In the genomic region with DNA sequence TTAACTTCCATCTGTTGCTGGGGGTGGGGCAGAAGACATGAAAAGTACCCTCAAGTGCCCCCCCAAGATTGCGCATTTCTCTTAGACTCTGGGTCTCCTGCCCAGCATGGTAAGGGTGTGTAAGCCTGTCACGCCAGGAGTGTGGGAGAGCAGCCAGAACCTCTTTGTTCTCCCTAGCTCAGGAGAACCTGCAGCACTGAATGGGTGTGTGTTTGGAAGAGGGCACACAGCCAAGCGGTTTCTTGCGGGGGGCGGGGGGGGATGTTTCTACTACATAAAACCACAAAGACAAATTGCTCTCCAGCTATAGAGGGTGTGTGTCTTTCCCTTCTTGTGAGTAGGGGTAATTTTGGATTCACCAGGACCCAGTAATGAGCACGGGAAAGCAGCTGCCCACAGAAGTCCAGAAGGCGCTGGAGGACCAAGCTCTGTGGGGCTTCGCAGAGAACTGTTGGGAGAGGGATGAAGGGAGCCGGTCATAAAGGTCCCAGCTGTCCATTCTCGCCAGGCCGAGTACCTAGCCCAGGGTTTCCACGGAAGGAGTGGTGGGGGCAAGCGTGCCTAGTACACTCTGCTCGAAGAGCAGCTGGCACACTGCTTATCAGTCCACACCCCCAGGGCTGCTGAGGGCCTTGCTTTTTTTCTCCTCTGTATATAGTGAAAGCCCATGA, we compare ENCODE assay signal across 8 mouse cellular contexts. TPM values are rescaled to one million over a fixed set of nuclear protein-coding genes. Genes with fewer than 3 reads are reported as not detected.
DNase-seq lines count a peak whose midpoint lies in the region; ATAC-seq and TF ChIP-seq lines count a peak whose summit lies in the region.

No protein-coding gene starts in this region.

- TF ChIP-seq EP300 in lung, postnatal 0 days (IDR thresholded peaks at IDR 0.05) = peak; percentile 69

- WGBS in hindbrain, embryonic 13.5 days = 32% methylated on average over 14 of the region's 14 CpGs
- 17% methylated on average over 14 of the region's 14 CpGs for WGBS in lung, postnatal 0 days
- 32% methylated on average over 14 of the region's 14 CpGs for WGBS in stomach, embryonic 15.5 days

- H3K4me1 ChIP-seq in hindbrain, embryonic 13.5 days (replicated peaks) = peaks cover 79% of the 10 kb centered on the region
- peaks cover 77% of the 10 kb centered on the region for H3K4me1 ChIP-seq in lung, postnatal 0 days (ENCODE audit: insufficient read depth, low read depth, low read length)
- H3K4me1 ChIP-seq in stomach, embryonic 15.5 days = peaks cover 75% of the 10 kb centered on the region

- H3K9ac ChIP-seq in hindbrain, embryonic 13.5 days = peak overlapping the region; percentile 19
- H3K9ac ChIP-seq in lung, postnatal 0 days (replicated peaks; ENCODE audit: low read depth) = peak overlapping the region; percentile 13; the same call in 1 of the 2 replicates
- H3K9ac ChIP-seq in stomach, embryonic 15.5 days = no peak overlapping the region

- intact Hi-C loops in left cerebral cortex, postnatal 36 days (cut with DNase I) = no loop called here

- DNase-seq in CD4-positive, CD25-positive, alpha-beta regulatory T cell, adult 2 months (ENCODE audit: low read depth, low spot score) = peak; percentile 35
- DNase-seq in right cerebral cortex, postnatal 4 days = peak; percentile 60
- DNase-seq in right cerebral cortex, postnatal 25 days = no peak
- DNase-seq in lung, postnatal 0 days (ENCODE audit: low spot score) = peak; percentile 91
- no peak for DNase-seq in left cerebral cortex, postnatal 36 days (ENCODE audit: low spot score in 2 of 2)

- H3K27ac ChIP-seq in hindbrain, embryonic 13.5 days = peak overlapping the region; percentile 86
- H3K27ac ChIP-seq in lung, postnatal 0 days (ENCODE audit: low read length) = peak overlapping the region; percentile 97
- peak overlapping the region; percentile 93 for H3K27ac ChIP-seq in stomach, embryonic 15.5 days

- no peaks in the 10 kb centered on the region for H3K36me3 ChIP-seq in hindbrain, embryonic 13.5 days
- no peaks in the 10 kb centered on the region for H3K36me3 ChIP-seq in lung, postnatal 0 days (ENCODE audit: insufficient read depth, low read length)
- H3K36me3 ChIP-seq in stomach, embryonic 15.5 days = no peaks in the 10 kb centered on the region

- H3K4me2 ChIP-seq in hindbrain, embryonic 13.5 days = no peak overlapping the region; the same call in 1 of the 2 replicates
- H3K4me2 ChIP-seq in lung, postnatal 0 days (replicated peaks; ENCODE audit: low read depth, low read length) = peak overlapping the region; percentile 35
- peak overlapping the region; percentile 31 for H3K4me2 ChIP-seq in stomach, embryonic 15.5 days

- no peak for ATAC-seq in CD4-positive, CD25-positive, alpha-beta regulatory T cell, adult 4 months
- ATAC-seq in hindbrain, embryonic 13.5 days (ENCODE audit: low FRiP score) = peak; percentile 56
- ATAC-seq in lung, postnatal 0 days = peak; percentile 34
- ATAC-seq in stomach, embryonic 15.5 days (ENCODE audit: insufficient read depth, low FRiP score, low read depth) = peak; percentile 36

- no peak for TF ChIP-seq CTCF in lung, postnatal 0 days (IDR thresholded peaks at IDR 0.05)

- no peaks in the 10 kb centered on the region for H3K9me3 ChIP-seq in hindbrain, embryonic 13.5 days
- no peaks in the 10 kb centered on the region for H3K9me3 ChIP-seq in lung, postnatal 0 days (ENCODE audit: low read length)
- H3K9me3 ChIP-seq in stomach, embryonic 15.5 days = no peaks in the 10 kb centered on the region

- H3K27me3 ChIP-seq in hindbrain, embryonic 13.5 days = 0 out of 2 replicates have a peak, but pooled peaks cover 2% of the 10 kb centered on the region
- no peaks in the 10 kb centered on the region for H3K27me3 ChIP-seq in lung, postnatal 0 days (replicated peaks; ENCODE audit: insufficient read depth, low read length)
- H3K27me3 ChIP-seq in stomach, embryonic 15.5 days (replicated peaks) = no peaks in the 10 kb centered on the region

- no peak overlapping the region for H3K4me3 ChIP-seq in hindbrain, embryonic 13.5 days
- no peak overlapping the region for H3K4me3 ChIP-seq in lung, postnatal 0 days (ENCODE audit: low read depth, low read length)
- H3K4me3 ChIP-seq in stomach, embryonic 15.5 days (replicated peaks) = no peak overlapping the region

RNA-seq across cellular contexts. Expression of a gene that starts 14.6 kb away (rescaled TPM):
- not detected for polyA plus RNA-seq in CD4-positive, CD25-positive, alpha-beta regulatory T cell, adult 4 months (2017; shearing (Covaris generic))
- 0.30 and 0.35 TPM in 2 replicates for polyA plus RNA-seq in hindbrain, embryonic 13.5 days (2015; fragmentation: Nextera tagmentation; extraction: Ambion mirVana)
- polyA plus RNA-seq in lung, postnatal 0 days (2015; fragmentation: Nextera tagmentation; extraction: Ambion mirVana) = 0.29 TPM in 1 of 2 replicates, not detected in the other
- polyA plus RNA-seq in stomach, embryonic 15.5 days (2015; fragmentation: Nextera tagmentation; extraction: Ambion mirVana) = 0.70 and 1.1 TPM in 2 replicates
- under 1 TPM; 0.23 to 0.30 TPM for total RNA-seq in left cerebral cortex, postnatal 36 days (2021)

RNA-seq across cellular contexts. Expression of a gene that starts 17.5 kb away (rescaled TPM):
- 100 to 1,000 TPM; 243 to 289 TPM for polyA plus RNA-seq in CD4-positive, CD25-positive, alpha-beta regulatory T cell, adult 4 months (2017; shearing (Covaris generic))
- 57.4 and 63.4 TPM in 2 replicates for polyA plus RNA-seq in hindbrain, embryonic 13.5 days (2015; fragmentation: Nextera tagmentation; extraction: Ambion mirVana)
- polyA plus RNA-seq in lung, postnatal 0 days (2015; fragmentation: Nextera tagmentation; extraction: Ambion mirVana) = 177 and 184 TPM in 2 replicates
- 72.2 and 72.4 TPM in 2 replicates for polyA plus RNA-seq in stomach, embryonic 15.5 days (2015; fragmentation: Nextera tagmentation; extraction: Ambion mirVana)
- total RNA-seq in left cerebral cortex, postnatal 36 days (2021) = 10 to 100 TPM; 12.4 to 44.2 TPM

RNA-seq across cellular contexts. Expression of a gene that starts 59.3 kb away (rescaled TPM):
- polyA plus RNA-seq in CD4-positive, CD25-positive, alpha-beta regulatory T cell, adult 4 months (2017; shearing (Covaris generic)) = not detected
- 7.3 and 7.6 TPM in 2 replicates for polyA plus RNA-seq in hindbrain, embryonic 13.5 days (2015; fragmentation: Nextera tagmentation; extraction: Ambion mirVana)
- 9.7 and 10.0 TPM in 2 replicates for polyA plus RNA-seq in lung, postnatal 0 days (2015; fragmentation: Nextera tagmentation; extraction: Ambion mirVana)
- 9.0 and 11.1 TPM in 2 replicates for polyA plus RNA-seq in stomach, embryonic 15.5 days (2015; fragmentation: Nextera tagmentation; extraction: Ambion mirVana)
- 10 to 100 TPM; 12.7 to 22.2 TPM for total RNA-seq in left cerebral cortex, postnatal 36 days (2021)

Comparison
In these comparisons a context has a peak if more than half of its experiments do, and no peak if none do; other contexts are left out.
1. DNase-seq: peak in CD4-positive, CD25-positive, alpha-beta regulatory T cell, adult 2 months (single experiment), right cerebral cortex, postnatal 4 days (single experiment) and lung, postnatal 0 days (single experiment); none in right cerebral cortex, postnatal 25 days (single experiment) and left cerebral cortex, postnatal 36 days (0 of 2).
2. Peak in every context shown above with its lines, with median percentiles within 50 percentile points of each other: H3K27ac ChIP-seq.